In genomic region chr4:133277104-133278026, GRCm38 (mm10) we compare ENCODE assay signal across 1 mouse cellular context.
TF ChIP-seq lines count a peak whose summit lies in the region.

TSS of gene Tmem222 (minus strand) at chr4:133277792.

TF ChIP-seq in CH12.LX, 34 proteins besides CTCF, POLR2A, EP300 and RAD21 (continued from another document):
- TF ChIP-seq MAZ (IDR thresholded peaks at IDR 0.05; ENCODE audit: low read depth, low read length) (peak; percentile 91), ELF1 (IDR thresholded peaks at IDR 0.05; ENCODE audit: low read depth, low read length) (peak; percentile 99), CHD2 (IDR thresholded peaks at IDR 0.05; ENCODE audit: low read length) (peak; percentile 82), KAT2A (IDR thresholded peaks at IDR 0.05; ENCODE audit: insufficient replicate concordance, low read length) (peak; percentile 94; the same call in 1 of the 2 replicates), RCOR1 (conservative IDR thresholded peaks at IDR 0.05; ENCODE audit: low read depth, low read length) (no peak; the same call in 1 of the 2 replicates), MAFK (IDR thresholded peaks at IDR 0.05; ENCODE audit: insufficient replicate concordance, low read length) (no peak), TCF12 (IDR thresholded peaks at IDR 0.05; ENCODE audit: low read depth, low read length) (peak; percentile 89), MXI1 (IDR thresholded peaks at IDR 0.05; ENCODE audit: low read depth, low read length) (peak; percentile 85), SIN3A (IDR thresholded peaks at IDR 0.05; ENCODE audit: low read length) (peak; percentile 87), BHLHE40 (IDR thresholded peaks at IDR 0.05; ENCODE audit: low read depth, low read length) (peak; percentile 74), TBP (conservative IDR thresholded peaks at IDR 0.05; ENCODE audit: low read depth, low read length) (peak; percentile 84), E2F4 (IDR thresholded peaks at IDR 0.05; ENCODE audit: insufficient replicate concordance, low read depth, low read length) (peak; percentile 81; the same call in 1 of the 2 replicates), HCFC1 (IDR thresholded peaks at IDR 0.05; ENCODE audit: low read depth, low read length) (peak; percentile 98), CHD1 (IDR thresholded peaks at IDR 0.05; ENCODE audit: low read depth, low read length) (no peak), ZMIZ1 (IDR thresholded peaks at IDR 0.05; ENCODE audit: low read depth, low read length) (peak; percentile 83), MEF2A (IDR thresholded peaks at IDR 0.05; ENCODE audit: borderline replicate concordance, low read depth, low read length) (peak; percentile 91), SMC3 (IDR thresholded peaks at IDR 0.05; ENCODE audit: low read depth, low read length) (0 out of 2 replicates have a peak, but pooled peaks have one; percentile 11), USF1 (IDR thresholded peaks at IDR 0.05; ENCODE audit: low read depth, low read length) (no peak), ETS1 (conservative IDR thresholded peaks at IDR 0.05; ENCODE audit: low read depth, low read length) (peak; percentile 70)
